ENCODE assay signal across 21 mouse cellular contexts in genomic region chr8:95882191-95882590, GRCm38 (mm10). TPM values are rescaled to one million over a fixed set of nuclear protein-coding genes. Genes with fewer than 3 reads are reported as not detected.
DNase-seq lines count a peak whose midpoint lies in the region; ATAC-seq and TF ChIP-seq lines count a peak whose summit lies in the region.
"Had no signal": no experiment of that assay in that cellular context is flagged by ENCODE, and none has a peak within 500 bp of the region (broad histone marks: within the 10 kb centered on the region; RNA-seq: fewer than 3 reads in every experiment).

No protein-coding gene starts in this region.

- TF ChIP-seq RAD21 in CH12.LX (IDR thresholded peaks at IDR 0.05; ENCODE audit: low read depth, low read length) = no peak

- H3K4me3 ChIP-seq in gastrocnemius, adult 2 months = no peak overlapping the region
- H3K4me3 ChIP-seq in heart, embryonic 10.5 days = no peak overlapping the region
- no peak overlapping the region for H3K4me3 ChIP-seq in liver, postnatal 0 days (ENCODE audit: low read depth, low read length)
- no peak overlapping the region for H3K4me3 ChIP-seq in liver, embryonic 12.5 days
- peak overlapping the region in 1 of 3 experiments; percentile 8 for H3K4me3 ChIP-seq in CH12.LX (replicated peaks in 1 of 3; ENCODE audit: low read depth in 2 of 3, low read length in 2 of 3, poor library complexity in 1 of 3)
- H3K4me3 ChIP-seq: embryonic facial prominence, embryonic 10.5 days; embryonic facial prominence, embryonic 12.5 days; forebrain, embryonic 13.5 days; forebrain, embryonic 15.5 days had no signal

- H3K27ac ChIP-seq in gastrocnemius, adult 2 months = peak overlapping the region; percentile 74; the same call in 1 of the 2 replicates
- no peak overlapping the region for H3K27ac ChIP-seq in heart, embryonic 10.5 days
- peak overlapping the region; percentile 46; the same call in 1 of the 2 replicates for H3K27ac ChIP-seq in liver, postnatal 0 days (ENCODE audit: low read depth)
- H3K27ac ChIP-seq in liver, embryonic 12.5 days = no peak overlapping the region
- peak overlapping the region; percentile 13 for H3K27ac ChIP-seq in CH12.LX (ENCODE audit: insufficient read depth, low read depth)
- H3K27ac ChIP-seq: embryonic facial prominence, embryonic 10.5 days; embryonic facial prominence, embryonic 12.5 days; forebrain, embryonic 13.5 days; forebrain, embryonic 15.5 days had no signal

- TF ChIP-seq EP300 in liver, postnatal 0 days (IDR thresholded peaks at IDR 0.05; ENCODE audit: low read depth) = no peak
- TF ChIP-seq EP300 in CH12.LX (IDR thresholded peaks at IDR 0.05; ENCODE audit: low read length) = no peak; the same call in 1 of the 2 replicates

- peaks cover 38% of the 10 kb centered on the region for H3K4me1 ChIP-seq in heart, embryonic 10.5 days
- H3K4me1 ChIP-seq in liver, postnatal 0 days (ENCODE audit: insufficient read depth) = peaks cover 20% of the 10 kb centered on the region
- peaks cover 54% of the 10 kb centered on the region for H3K4me1 ChIP-seq in liver, embryonic 12.5 days
- peaks cover 16 to 65% of the 10 kb centered on the region in 2 experiments for H3K4me1 ChIP-seq in CH12.LX (ENCODE audit: control insufficient read depth in 1 of 2, insufficient read depth in 2 of 2)

- H3K36me3 ChIP-seq in heart, embryonic 10.5 days = peaks cover 7% of the 10 kb centered on the region
- H3K36me3 ChIP-seq in liver, postnatal 0 days (replicated peaks; ENCODE audit: insufficient read depth, low read length) = peaks cover 5% of the 10 kb centered on the region
- peaks cover 33% of the 10 kb centered on the region for H3K36me3 ChIP-seq in liver, embryonic 12.5 days
- H3K36me3 ChIP-seq in CH12.LX (replicated peaks in 1 of 2; ENCODE audit: control insufficient read depth in 1 of 2, insufficient read depth in 1 of 2, low read length in 1 of 2) = peaks cover 10 to 44% of the 10 kb centered on the region in 2 experiments

- no peak for TF ChIP-seq CTCF in gastrocnemius, adult 2 months (IDR thresholded peaks at IDR 0.05)
- TF ChIP-seq CTCF in liver, postnatal 0 days (IDR thresholded peaks at IDR 0.05; ENCODE audit: low read depth) = no peak
- TF ChIP-seq CTCF in CH12.LX (conservative IDR thresholded peaks at IDR 0.05 in 1 of 2, IDR thresholded peaks at IDR 0.05 in 1 of 2; ENCODE audit: low read depth in 2 of 2, low read length in 2 of 2) = no peak

- 68% methylated on average over 9 of the region's 9 CpGs for WGBS in heart, embryonic 10.5 days
- WGBS in liver, postnatal 0 days (ENCODE audit: insufficient replicate concordance) = 65% methylated on average over 9 of the region's 9 CpGs
- 67% methylated on average over 9 of the region's 9 CpGs for WGBS in liver, embryonic 12.5 days (ENCODE audit: insufficient replicate concordance)

- no peak for TF ChIP-seq POLR2A in CH12.LX (IDR thresholded peaks at IDR 0.05; ENCODE audit: low read depth, low read length)

- no peaks in the 10 kb centered on the region for H3K9me3 ChIP-seq in heart, embryonic 10.5 days
- no peaks in the 10 kb centered on the region for H3K9me3 ChIP-seq in liver, postnatal 0 days (ENCODE audit: low read length)
- H3K9me3 ChIP-seq in liver, embryonic 12.5 days (replicated peaks) = no peaks in the 10 kb centered on the region
- peaks cover 6% of the 10 kb centered on the region for H3K9me3 ChIP-seq in CH12.LX (replicated peaks; ENCODE audit: low read length)
- H3K9me3 ChIP-seq: embryonic facial prominence, embryonic 10.5 days; embryonic facial prominence, embryonic 12.5 days; forebrain, embryonic 13.5 days; forebrain, embryonic 15.5 days had no signal

- ATAC-seq in liver, postnatal 0 days = no peak
- no peak for ATAC-seq in liver, embryonic 12.5 days
- ATAC-seq: CD4-positive, CD25-positive, alpha-beta regulatory T cell, adult 4 months; forebrain, embryonic 13.5 days; forebrain, embryonic 15.5 days had no signal

- H3K79me2 ChIP-seq in CH12.LX (replicated peaks; ENCODE audit: control insufficient read depth, extremely low read depth, insufficient read depth, poor library complexity, severe bottlenecking) = peaks cover 91% of the 10 kb centered on the region

- no peak for DNase-seq in gastrocnemius, adult 2 months
- no peak for DNase-seq in gastrocnemius, postnatal 10 days
- peak; percentile 64 for DNase-seq in heart, embryonic 10.5 days (ENCODE audit: low spot score)
- DNase-seq in heart, postnatal 14 days = no peak
- no peak for DNase-seq in liver, postnatal 0 days
- DNase-seq in CH12.LX (ENCODE audit: extremely low read depth) = peak; percentile 62
- DNase-seq: adrenal gland, adult 2 months; adrenal gland, postnatal 10 days; adrenal gland, postnatal 36 days; B cell, adult 2 months; cerebellum, adult 11-12 months; cerebellum, adult 2 months; cerebellum, adult 9-10 months; cerebellum, postnatal 10 days; cerebellum, postnatal 25 days had no signal

- intact Hi-C loops in gastrocnemius, adult 2 months (cut with DNase I) = no loop called here
- intact Hi-C loops in heart, postnatal 14 days (cut with DNase I) = no loop called here

- H3K4me2 ChIP-seq in liver, postnatal 0 days (ENCODE audit: low read depth, low read length) = no peak overlapping the region
- no peak overlapping the region for H3K4me2 ChIP-seq in liver, embryonic 12.5 days
- H3K4me2 ChIP-seq in CH12.LX (ENCODE audit: insufficient read depth, low read depth, poor library complexity, severe bottlenecking) = no peak overlapping the region
- H3K4me2 ChIP-seq: embryonic facial prominence, embryonic 12.5 days; forebrain, embryonic 13.5 days; forebrain, embryonic 15.5 days had no signal

- in situ Hi-C loops in CH12.LX (cut with MboI; ENCODE audit: low pct_ligation_motif_present, low pct_unique_long_range_greater_than_20kb, low sequenced_read_pairs) = no loop called here

- dilution Hi-C loops in CH12.LX (cut with MboI; ENCODE audit: extremely low pct_ligation_motif_present, extremely low pct_unique_long_range_greater_than_20kb, low sequenced_read_pairs) = no loop called here

- no peaks in the 10 kb centered on the region for H3K27me3 ChIP-seq in heart, embryonic 10.5 days (ENCODE audit: insufficient read depth, poor library complexity, severe bottlenecking)
- no peaks in the 10 kb centered on the region for H3K27me3 ChIP-seq in liver, postnatal 0 days (ENCODE audit: insufficient read depth, low read length)
- no peaks in the 10 kb centered on the region for H3K27me3 ChIP-seq in liver, embryonic 12.5 days (replicated peaks)
- H3K27me3 ChIP-seq in CH12.LX (replicated peaks) = no peaks in the 10 kb centered on the region
- H3K27me3 ChIP-seq: embryonic facial prominence, embryonic 12.5 days; forebrain, embryonic 13.5 days; forebrain, embryonic 15.5 days had no signal

- H3K9ac ChIP-seq in liver, postnatal 0 days (replicated peaks) = no peak overlapping the region
- H3K9ac ChIP-seq in liver, embryonic 12.5 days = no peak overlapping the region
- H3K9ac ChIP-seq in CH12.LX (ENCODE audit: insufficient read depth, low read depth) = no peak overlapping the region
- H3K9ac ChIP-seq: embryonic facial prominence, embryonic 12.5 days; forebrain, embryonic 13.5 days; forebrain, embryonic 15.5 days had no signal

TF ChIP-seq in CH12.LX, 34 proteins besides CTCF, POLR2A, EP300 and RAD21 (continues in another document):
- no peak for TF ChIP-seq SMC3 (IDR thresholded peaks at IDR 0.05; ENCODE audit: low read depth, low read length)
- TF ChIP-seq HCFC1 (IDR thresholded peaks at IDR 0.05; ENCODE audit: low read depth, low read length) = no peak
- TF ChIP-seq PAX5 (IDR thresholded peaks at IDR 0.05; ENCODE audit: low read length) = no peak
- TF ChIP-seq SIN3A (IDR thresholded peaks at IDR 0.05; ENCODE audit: low read length) = peak; percentile 27; the same call in 1 of the 2 replicates
- TF ChIP-seq USF2 (conservative IDR thresholded peaks at IDR 0.05; ENCODE audit: low read depth, low read length) = no peak
- TF ChIP-seq MEF2A (IDR thresholded peaks at IDR 0.05; ENCODE audit: borderline replicate concordance, low read depth, low read length) = no peak
- TF ChIP-seq RCOR1 (conservative IDR thresholded peaks at IDR 0.05; ENCODE audit: low read depth, low read length) = 0 out of 2 replicates have a peak, but pooled peaks have one; percentile 15
- 0 out of 2 replicates have a peak, but pooled peaks have one; percentile 0 for TF ChIP-seq CHD2 (IDR thresholded peaks at IDR 0.05; ENCODE audit: low read length)
- no peak for TF ChIP-seq NRF1 (IDR thresholded peaks at IDR 0.05; ENCODE audit: low read depth, low read length)

RNA-seq across cellular contexts. Expression of gene Got2, which starts 6.2 kb away (rescaled TPM):
- 100 to 1,000 TPM; 342 to 564 TPM for total RNA-seq in gastrocnemius, adult 2 months (2021)
- 100 to 1,000 TPM; 271 to 301 TPM for total RNA-seq in gastrocnemius, postnatal 10 days (2021)
- polyA plus RNA-seq in heart, embryonic 10.5 days (2016; fragmentation: Nextera tagmentation; extraction: Ambion mirVana) = 244 and 290 TPM in 2 replicates
- total RNA-seq in heart, postnatal 14 days (2021) = 100 to 1,000 TPM; 785 to 791 TPM
- 299 and 308 TPM in 2 replicates for polyA plus RNA-seq in liver, postnatal 0 days (2015; fragmentation: Nextera tagmentation; extraction: Ambion mirVana)
- 203 and 223 TPM in 2 replicates for polyA plus RNA-seq in liver, embryonic 12.5 days (2016; fragmentation: Nextera tagmentation; extraction: Ambion mirVana)
- total RNA-seq in CH12.LX (2012; rRNA removed) (303 TPM in 2 replicates), CH12.LX (2014; rRNA removed) (268 and 283 TPM in 2 replicates)
- polyA plus RNA-seq in CH12.LX (2012; ENCODE audit: insufficient read length, low read depth) = 489 and 509 TPM in 2 replicates

RNA-seq across cellular contexts. Expression of gene Slc38a7, which starts 28.9 kb away (rescaled TPM):
- 1 to 10 TPM; 6.7 to 6.8 TPM for total RNA-seq in gastrocnemius, adult 2 months (2021)
- 1 to 10 TPM; 5.8 to 7.9 TPM for total RNA-seq in gastrocnemius, postnatal 10 days (2021)
- polyA plus RNA-seq in heart, embryonic 10.5 days (2016; fragmentation: Nextera tagmentation; extraction: Ambion mirVana) = 13.5 and 14.3 TPM in 2 replicates
- 10 to 100 TPM in 1 of 2 experiments, 1 to 10 TPM in 1; 9.9 to 12.0 TPM for total RNA-seq in heart, postnatal 14 days (2021)
- 7.0 and 9.4 TPM in 2 replicates for polyA plus RNA-seq in liver, postnatal 0 days (2015; fragmentation: Nextera tagmentation; extraction: Ambion mirVana)
- polyA plus RNA-seq in liver, embryonic 12.5 days (2016; fragmentation: Nextera tagmentation; extraction: Ambion mirVana) = 9.7 and 10.3 TPM in 2 replicates
- total RNA-seq in CH12.LX (2012; rRNA removed) (20.3 and 33.2 TPM in 2 replicates), CH12.LX (2014; rRNA removed) (12.0 and 13.9 TPM in 2 replicates)
- polyA plus RNA-seq in CH12.LX (2012; ENCODE audit: insufficient read length, low read depth) = 28.1 and 31.0 TPM in 2 replicates

RNA-seq across cellular contexts. Expression of gene Sap18b, which starts 57.0 kb away (rescaled TPM):
- total RNA-seq in gastrocnemius, adult 2 months (2021) = 10 to 100 TPM; 77.5 to 78.4 TPM
- 10 to 100 TPM; 96.4 to 97.1 TPM for total RNA-seq in gastrocnemius, postnatal 10 days (2021)
- 321 and 398 TPM in 2 replicates for polyA plus RNA-seq in heart, embryonic 10.5 days (2016; fragmentation: Nextera tagmentation; extraction: Ambion mirVana)
- 10 to 100 TPM; 81.7 to 82.4 TPM for total RNA-seq in heart, postnatal 14 days (2021)
- 281 and 290 TPM in 2 replicates for polyA plus RNA-seq in liver, postnatal 0 days (2015; fragmentation: Nextera tagmentation; extraction: Ambion mirVana)
- 348 and 354 TPM in 2 replicates for polyA plus RNA-seq in liver, embryonic 12.5 days (2016; fragmentation: Nextera tagmentation; extraction: Ambion mirVana)
- total RNA-seq in CH12.LX (2012; rRNA removed) = 138 and 141 TPM in 2 replicates
- 259 and 305 TPM in 2 replicates for total RNA-seq in CH12.LX (2014; rRNA removed)
- 355 and 403 TPM in 2 replicates for polyA plus RNA-seq in CH12.LX (2012; ENCODE audit: insufficient read length, low read depth)

Comparison
In these comparisons a context has a peak if more than half of its experiments do, and no peak if none do; other contexts are left out.
1. DNase-seq: peak in heart, embryonic 10.5 days (single experiment) and CH12.LX (single experiment); none in gastrocnemius, adult 2 months (single experiment), gastrocnemius, postnatal 10 days (single experiment), heart, postnatal 14 days (0 of 2) and liver, postnatal 0 days (single experiment).
2. H3K27ac ChIP-seq: peak in gastrocnemius, adult 2 months (single experiment), liver, postnatal 0 days (single experiment) and CH12.LX (single experiment); none in heart, embryonic 10.5 days (single experiment) and liver, embryonic 12.5 days (single experiment).